Mouse (Mus musculus): Measurements from ENCODE around the gene Hepacam.

DNA sequence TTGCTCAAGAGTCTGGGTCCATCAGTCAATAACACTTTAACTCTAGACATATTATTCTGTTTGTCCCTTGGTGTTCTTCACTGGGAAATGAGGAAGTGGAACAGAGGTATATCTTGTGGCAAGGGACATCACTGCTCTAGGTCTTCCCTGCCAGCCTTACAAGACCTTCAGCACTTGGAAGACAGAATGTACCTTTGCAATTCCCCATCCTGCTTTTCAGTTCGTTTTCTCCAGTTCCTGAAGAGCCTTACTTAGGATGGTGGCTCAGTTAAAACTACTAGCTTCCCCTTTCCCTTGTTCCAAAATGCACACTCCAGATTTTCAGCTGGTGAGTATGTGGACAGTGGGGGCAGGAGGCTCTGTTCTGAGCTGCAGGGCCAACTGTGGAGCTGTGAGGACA is 4.3 kb upstream of the Hepacam start:
- TF ChIP-seq E2F4 (IDR thresholded peaks at IDR 0.05; ENCODE audit: borderline replicate concordance, low read depth, low read length) (no peak), CTCF (IDR thresholded peaks at IDR 0.05 in 2 of 3, conservative IDR thresholded peaks at IDR 0.05 in 1 of 3; ENCODE audit: control insufficient read depth in 1 of 3, insufficient read depth in 1 of 3, low read depth in 2 of 3, low read length in 3 of 3, poor library complexity in 1 of 3, severe bottlenecking in 1 of 3) (no peak), KAT2A (conservative IDR thresholded peaks at IDR 0.05; ENCODE audit: low read depth, low read length) (no peak)
